Comparison of ENCODE assay signal across 9 mouse cellular contexts in the genomic region with DNA sequence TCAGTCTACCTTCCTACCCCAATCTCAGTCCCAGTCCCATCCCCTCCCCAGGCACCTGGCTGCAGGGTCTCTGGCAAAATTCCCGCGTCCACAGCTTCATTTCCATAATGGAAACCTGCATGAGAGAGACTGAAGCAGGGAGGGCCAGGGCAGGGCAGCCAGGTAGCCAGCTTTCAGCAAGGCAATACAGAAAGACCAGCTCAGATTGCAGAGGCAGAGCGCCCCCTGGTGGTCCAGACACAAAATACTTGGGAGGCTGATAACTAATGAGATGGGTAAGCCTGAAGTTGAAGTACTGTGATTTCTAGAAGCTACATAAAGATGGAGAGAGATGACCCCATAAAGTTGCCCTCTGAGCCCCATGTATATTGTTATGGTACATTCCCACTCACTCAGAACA. TPM values are rescaled to one million over a fixed set of nuclear protein-coding genes. Genes with fewer than 3 reads are reported as not detected.
DNase-seq lines count a peak whose midpoint lies in the region; ATAC-seq and TF ChIP-seq lines count a peak whose summit lies in the region.
"Had no signal": no experiment of that assay in that cellular context is flagged by ENCODE, and none has a peak within 500 bp of the region (broad histone marks: within the 10 kb centered on the region; RNA-seq: fewer than 3 reads in every experiment).

No protein-coding gene starts in this region.

- H3K4me3 ChIP-seq in ES-E14 (ENCODE audit: insufficient read depth in 1 of 2, low read depth in 1 of 2, low read length in 2 of 2, poor library complexity in 1 of 2, severe bottlenecking in 1 of 2), result no peak overlapping the region
- no peak overlapping the region for H3K4me3 ChIP-seq in lung, postnatal 0 days (ENCODE audit: low read depth, low read length)
- H3K4me3 ChIP-seq: liver, embryonic 15.5 days had no signal

- intact Hi-C loops in heart, postnatal 14 days (cut with DNase I), result loop anchor here (2.0 kb wide), 2 partner anchors 45 to 135 kb away; a partner anchor contains a TSS

- peaks cover 0 to 12% of the 10 kb centered on the region in 2 experiments; a peak in 1 of 4 replicates for H3K4me1 ChIP-seq in ES-E14 (ENCODE audit: control insufficient read depth in 2 of 2, insufficient read depth in 2 of 2, low read length in 2 of 2, poor library complexity in 1 of 2)
- no peaks in the 10 kb centered on the region for H3K4me1 ChIP-seq in lung, postnatal 0 days (ENCODE audit: insufficient read depth, low read depth, low read length)
- H3K4me1 ChIP-seq: liver, embryonic 15.5 days had no signal

- peak; percentile 93 for TF ChIP-seq CTCF in brain, embryonic 14.5 days (IDR thresholded peaks at IDR 0.05; ENCODE audit: borderline replicate concordance, extremely low read depth, insufficient read depth, insufficient read length)
- peak; percentile 90 for TF ChIP-seq CTCF in lung, postnatal 0 days (IDR thresholded peaks at IDR 0.05)

- ATAC-seq in erythroid progenitor cell, adult 5-6 weeks (replicated peaks; ENCODE audit: low FRiP score, poor library complexity, severe bottlenecking), result peak; percentile 74
- peak; percentile 71 for ATAC-seq in lung, postnatal 0 days

- in situ Hi-C loops in ES-E14 (cut with MboI; ENCODE audit: low sequenced_read_pairs in 2 of 2, unreplicated experiment in 2 of 2), result no loop called here

- TF ChIP-seq POLR2A in brain, embryonic 14.5 days (IDR thresholded peaks at IDR 0.05; ENCODE audit: borderline replicate concordance, extremely low read depth, insufficient read depth, insufficient read length, poor library complexity, severe bottlenecking), result no peak

- 3% methylated on average over 3 of the region's 3 CpGs for WGBS in lung, postnatal 0 days

- no peak overlapping the region for H3K27ac ChIP-seq in ES-E14 (ENCODE audit: insufficient read depth, low read depth, low read length, poor library complexity, severe bottlenecking)
- H3K27ac ChIP-seq in lung, postnatal 0 days (ENCODE audit: low read length), result no peak overlapping the region
- H3K27ac ChIP-seq: liver, embryonic 15.5 days had no signal

- no peak overlapping the region for H3K4me2 ChIP-seq in lung, postnatal 0 days (replicated peaks; ENCODE audit: low read depth, low read length)
- H3K4me2 ChIP-seq: liver, embryonic 15.5 days had no signal

- no peak for DNase-seq in ES-E14 (ENCODE audit: low read depth, low spot score)
- DNase-seq in brain, embryonic 14.5 days (ENCODE audit: low read depth), result peak; percentile 83
- peak; percentile 76 to 83 for DNase-seq in heart, postnatal 14 days
- DNase-seq in layer of hippocampus, adult 11-12 months (ENCODE audit: low spot score), result peak; percentile 63
- peak; percentile 77 for DNase-seq in lung, postnatal 0 days (ENCODE audit: low spot score)
- peak; percentile 83 for DNase-seq in retina, postnatal 1 day
- peak; percentile 64 for DNase-seq in urinary bladder, adult 2 months (ENCODE audit: low spot score)

- no peak for TF ChIP-seq EP300 in lung, postnatal 0 days (IDR thresholded peaks at IDR 0.05)

- H3K9me3 ChIP-seq in ES-E14 (ENCODE audit: control insufficient read depth, insufficient read depth, low read depth, low read length), result no peaks in the 10 kb centered on the region
- no peaks in the 10 kb centered on the region for H3K9me3 ChIP-seq in lung, postnatal 0 days (ENCODE audit: low read length)
- H3K9me3 ChIP-seq: liver, embryonic 15.5 days had no signal

- no peaks in the 10 kb centered on the region for H3K36me3 ChIP-seq in ES-E14 (ENCODE audit: control insufficient read depth, insufficient read depth, low read length, poor library complexity, severe bottlenecking)
- H3K36me3 ChIP-seq in lung, postnatal 0 days (ENCODE audit: insufficient read depth, low read length), result no peaks in the 10 kb centered on the region
- H3K36me3 ChIP-seq: liver, embryonic 15.5 days had no signal

- no peak overlapping the region for H3K9ac ChIP-seq in ES-E14 (ENCODE audit: insufficient read depth, low read depth, low read length, poor library complexity, severe bottlenecking)
- H3K9ac ChIP-seq in lung, postnatal 0 days (replicated peaks; ENCODE audit: low read depth), result no peak overlapping the region
- H3K9ac ChIP-seq: liver, embryonic 15.5 days had no signal

- no peaks in the 10 kb centered on the region for H3K27me3 ChIP-seq in lung, postnatal 0 days (replicated peaks; ENCODE audit: insufficient read depth, low read length)

TF ChIP-seq in ES-E14, 5 proteins besides CTCF, POLR2A, EP300 and RAD21:
- no peak for TF ChIP-seq MAFK (IDR thresholded peaks at IDR 0.05; ENCODE audit: insufficient read depth, low read depth, low read length)
- peak; percentile 65; the same call in 1 of the 2 replicates for TF ChIP-seq ZC3H11A (IDR thresholded peaks at IDR 0.05; ENCODE audit: borderline replicate concordance, low read depth, low read length)
- TF ChIP-seq CHD2 (IDR thresholded peaks at IDR 0.05; ENCODE audit: low read depth, low read length), result no peak
- TF ChIP-seq HCFC1 (IDR thresholded peaks at IDR 0.05; ENCODE audit: borderline replicate concordance, insufficient read depth, low read length), result 0 out of 2 replicates have a peak, but pooled peaks have one; percentile 52
- no peak for TF ChIP-seq ZNF384 (IDR thresholded peaks at IDR 0.05; ENCODE audit: low read depth, low read length)

RNA-seq across cellular contexts. Expression of a gene that starts 16.4 kb away (rescaled TPM):
- 0.04 and 1.0 TPM in 2 replicates for total RNA-seq in ES-E14 (2012; rRNA removed)
- 0.14 and 0.28 TPM in 2 replicates for polyA plus RNA-seq in brain, embryonic 14.5 days (2012; rRNA removed)
- not detected in 2 replicates for total RNA-seq in erythroid progenitor cell, adult 5-6 weeks (2015; ENCODE audit: low replicate concordance)
- not detected in 2 replicates for total RNA-seq in erythroid progenitor cell, adult 5-6 weeks (2017; ENCODE audit: low replicate concordance)
- not detected for total RNA-seq in heart, postnatal 14 days (2021)
- 0.20 TPM in 1 of 2 replicates, not detected in the other for polyA plus RNA-seq in lung, postnatal 0 days (2015; fragmentation: Nextera tagmentation; extraction: Ambion mirVana)
- polyA plus RNA-seq in urinary bladder, adult 2 months (2012; rRNA removed), result 0.10 and 0.23 TPM in 2 replicates

RNA-seq across cellular contexts. Expression of a gene that starts 19.9 kb away (rescaled TPM):
- total RNA-seq in ES-E14 (2012; rRNA removed), result 24.1 and 41.3 TPM in 2 replicates
- 24.4 and 47.9 TPM in 2 replicates for polyA plus RNA-seq in brain, embryonic 14.5 days (2012; rRNA removed)
- 50.3 and 81.4 TPM in 2 replicates for total RNA-seq in erythroid progenitor cell, adult 5-6 weeks (2015; ENCODE audit: low replicate concordance)
- 30.7 and 39.9 TPM in 2 replicates for total RNA-seq in erythroid progenitor cell, adult 5-6 weeks (2017; ENCODE audit: low replicate concordance)
- 1 to 10 TPM; 3.1 to 3.6 TPM for total RNA-seq in heart, postnatal 14 days (2021)
- polyA plus RNA-seq in lung, postnatal 0 days (2015; fragmentation: Nextera tagmentation; extraction: Ambion mirVana), result 10.4 and 11.5 TPM in 2 replicates
- 10.4 and 15.3 TPM in 2 replicates for polyA plus RNA-seq in urinary bladder, adult 2 months (2012; rRNA removed)

RNA-seq across cellular contexts. Expression of a gene that starts 22.4 kb away (rescaled TPM):
- 3.7 and 5.7 TPM in 2 replicates for total RNA-seq in ES-E14 (2012; rRNA removed)
- polyA plus RNA-seq in brain, embryonic 14.5 days (2012; rRNA removed), result 0.92 and 0.93 TPM in 2 replicates
- total RNA-seq in erythroid progenitor cell, adult 5-6 weeks (2015; ENCODE audit: low replicate concordance), result not detected in 2 replicates
- total RNA-seq in erythroid progenitor cell, adult 5-6 weeks (2017; ENCODE audit: low replicate concordance), result not detected in 2 replicates
- not detected for total RNA-seq in heart, postnatal 14 days (2021)
- polyA plus RNA-seq in lung, postnatal 0 days (2015; fragmentation: Nextera tagmentation; extraction: Ambion mirVana), result 0.44 and 0.76 TPM in 2 replicates
- polyA plus RNA-seq in urinary bladder, adult 2 months (2012; rRNA removed), result not detected in 2 replicates
- polyA plus RNA-seq: liver, embryonic 15.5 days had no signal

RNA-seq across cellular contexts. Expression of a gene that starts 27.2 kb away (rescaled TPM):
- total RNA-seq in ES-E14 (2012; rRNA removed), result 72.7 and 199 TPM in 2 replicates
- 0.83 and 1.3 TPM in 2 replicates for polyA plus RNA-seq in brain, embryonic 14.5 days (2012; rRNA removed)
- not detected in 2 replicates for total RNA-seq in erythroid progenitor cell, adult 5-6 weeks (2015; ENCODE audit: low replicate concordance)
- not detected in 2 replicates for total RNA-seq in erythroid progenitor cell, adult 5-6 weeks (2017; ENCODE audit: low replicate concordance)
- not detected for total RNA-seq in heart, postnatal 14 days (2021)
- 5.9 and 6.3 TPM in 2 replicates for polyA plus RNA-seq in lung, postnatal 0 days (2015; fragmentation: Nextera tagmentation; extraction: Ambion mirVana)
- 0.04 TPM in 1 of 2 replicates, not detected in the other for polyA plus RNA-seq in urinary bladder, adult 2 months (2012; rRNA removed)

RNA-seq across cellular contexts. Expression of a gene that starts 28.9 kb away (rescaled TPM):
- total RNA-seq in ES-E14 (2012; rRNA removed), result 101 and 138 TPM in 2 replicates
- 1.7 and 2.1 TPM in 2 replicates for polyA plus RNA-seq in brain, embryonic 14.5 days (2012; rRNA removed)
- 5.0 TPM in 1 of 2 replicates, not detected in the other for total RNA-seq in erythroid progenitor cell, adult 5-6 weeks (2015; ENCODE audit: low replicate concordance)
- 6.1 TPM in 1 of 2 replicates, not detected in the other for total RNA-seq in erythroid progenitor cell, adult 5-6 weeks (2017; ENCODE audit: low replicate concordance)
- total RNA-seq in heart, postnatal 14 days (2021), result 10 to 100 TPM; 43.8 to 76.5 TPM
- 50.4 and 53.8 TPM in 2 replicates for polyA plus RNA-seq in lung, postnatal 0 days (2015; fragmentation: Nextera tagmentation; extraction: Ambion mirVana)
- polyA plus RNA-seq in urinary bladder, adult 2 months (2012; rRNA removed), result 17.4 and 26.7 TPM in 2 replicates
